Mouse (Mus musculus): ENCODE results near the gene Syt7. TPM values are rescaled to one million over a fixed set of nuclear protein-coding genes. Genes with fewer than 3 reads are reported as not detected.

Gene Syt7
- total and polyA plus RNA-seq, 3 experiments: not detected

DNA sequence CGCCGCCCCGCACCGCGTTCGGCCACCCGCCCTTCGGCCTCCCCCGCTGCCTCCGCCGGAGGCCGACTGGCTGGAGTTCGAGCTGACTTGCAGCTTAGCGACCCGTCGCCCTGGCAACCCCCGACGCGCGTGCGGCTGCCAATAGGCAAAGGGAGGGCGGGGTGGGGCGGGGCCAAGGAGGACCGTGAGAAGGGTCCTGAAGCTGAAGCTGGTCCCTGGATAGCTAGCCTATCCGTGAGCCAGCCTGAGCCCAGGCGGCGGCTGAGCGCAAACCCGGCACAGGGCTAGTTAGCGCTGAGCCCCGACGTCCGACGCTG lies 68.6 kb downstream of the Syt7 start:
- in situ Hi-C loops (cut with MboI; ENCODE audit: low pct_ligation_motif_present, low pct_unique_long_range_greater_than_20kb, low sequenced_read_pairs) (no loop called here), dilution Hi-C loops (cut with MboI; ENCODE audit: extremely low pct_ligation_motif_present, extremely low pct_unique_long_range_greater_than_20kb, low sequenced_read_pairs) (no loop called here)
- H3K27ac ChIP-seq (ENCODE audit: insufficient read depth, low read depth): no peak overlapping the region
- H3K27me3 ChIP-seq (replicated peaks): peaks cover 58% of the 10 kb centered on the region
- peaks cover 11% of the 10 kb centered on the region for H3K9me3 ChIP-seq (replicated peaks; ENCODE audit: low read length)
- TF ChIP-seq BHLHE40 (IDR thresholded peaks at IDR 0.05; ENCODE audit: low read depth, low read length): no peak
- no peak for TF ChIP-seq JUND (conservative IDR thresholded peaks at IDR 0.05; ENCODE audit: low read depth, low read length)
- no peak for TF ChIP-seq USF2 (conservative IDR thresholded peaks at IDR 0.05; ENCODE audit: low read depth, low read length)
- no peak for TF ChIP-seq JUN (IDR thresholded peaks at IDR 0.05; ENCODE audit: insufficient read depth, low read depth, low read length)
- no peak for TF ChIP-seq POLR2A (IDR thresholded peaks at IDR 0.05; ENCODE audit: low read depth, low read length)
- no peak for TF ChIP-seq ZNF384 (IDR thresholded peaks at IDR 0.05; ENCODE audit: low read depth, low read length)
- TF ChIP-seq PAX5 (IDR thresholded peaks at IDR 0.05; ENCODE audit: low read length): no peak
- no peak for DNase-seq (ENCODE audit: extremely low read depth)
- no peaks in the 10 kb centered on the region; a peak in 1 of 4 replicates for H3K4me1 ChIP-seq (ENCODE audit: control insufficient read depth in 1 of 2, insufficient read depth in 2 of 2)
- H3K4me3 ChIP-seq (replicated peaks in 1 of 3; ENCODE audit: low read depth in 2 of 3, low read length in 2 of 3, poor library complexity in 1 of 3): no peak overlapping the region
- H3K9ac ChIP-seq (ENCODE audit: insufficient read depth, low read depth): no peak overlapping the region
- no peak overlapping the region for H3K4me2 ChIP-seq (ENCODE audit: insufficient read depth, low read depth, poor library complexity, severe bottlenecking)
- H3K79me2 ChIP-seq (replicated peaks; ENCODE audit: control insufficient read depth, extremely low read depth, insufficient read depth, poor library complexity, severe bottlenecking): no peaks in the 10 kb centered on the region
- H3K36me3 ChIP-seq (replicated peaks in 1 of 2; ENCODE audit: control insufficient read depth in 1 of 2, insufficient read depth in 1 of 2, low read length in 1 of 2): no peaks in the 10 kb centered on the region

DNA sequence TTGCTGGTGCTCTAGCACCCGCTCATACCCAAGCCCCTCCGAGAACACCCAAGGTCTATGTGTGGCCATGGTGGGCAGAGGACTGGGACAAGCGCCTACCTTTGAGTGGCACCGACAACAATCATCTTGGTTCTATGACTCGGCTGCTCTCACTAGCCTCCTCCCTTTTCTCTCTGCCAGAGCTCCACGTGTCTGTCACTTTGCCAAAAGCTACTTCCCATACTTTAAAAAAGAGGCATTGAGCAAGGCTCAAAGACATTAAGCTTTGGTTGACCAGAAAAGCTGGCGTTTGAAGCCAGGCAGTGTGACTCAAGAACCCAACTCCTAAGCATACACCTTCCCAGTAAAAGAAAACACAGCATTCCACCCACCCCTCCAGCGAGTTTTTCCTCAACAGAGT lies 69.2 kb downstream of the Syt7 start:
- Histone ChIP-seq H3K4me1 (ENCODE audit: control insufficient read depth in 1 of 2, insufficient read depth in 2 of 2) (no peaks in the 10 kb centered on the region; a peak in 1 of 4 replicates), H3K79me2 (replicated peaks; ENCODE audit: control insufficient read depth, extremely low read depth, insufficient read depth, poor library complexity, severe bottlenecking) (no peaks in the 10 kb centered on the region), H3K4me3 (replicated peaks in 1 of 3; ENCODE audit: low read depth in 2 of 3, low read length in 2 of 3, poor library complexity in 1 of 3) (no peak overlapping the region), H3K27ac (ENCODE audit: insufficient read depth, low read depth) (no peak overlapping the region), H3K9ac (ENCODE audit: insufficient read depth, low read depth) (no peak overlapping the region), H3K27me3 (replicated peaks) (peaks cover 56% of the 10 kb centered on the region), H3K4me2 (ENCODE audit: insufficient read depth, low read depth, poor library complexity, severe bottlenecking) (no peak overlapping the region), H3K36me3 (replicated peaks in 1 of 2; ENCODE audit: control insufficient read depth in 1 of 2, insufficient read depth in 1 of 2, low read length in 1 of 2) (no peaks in the 10 kb centered on the region), H3K9me3 (replicated peaks; ENCODE audit: low read length) (peaks cover 11% of the 10 kb centered on the region)
- no peak for TF ChIP-seq UBTF (IDR thresholded peaks at IDR 0.05; ENCODE audit: low read depth, low read length)
- in situ Hi-C loops (cut with MboI; ENCODE audit: low pct_ligation_motif_present, low pct_unique_long_range_greater_than_20kb, low sequenced_read_pairs): no loop called here
- dilution Hi-C loops (cut with MboI; ENCODE audit: extremely low pct_ligation_motif_present, extremely low pct_unique_long_range_greater_than_20kb, low sequenced_read_pairs): no loop called here
- no peak for DNase-seq (ENCODE audit: extremely low read depth)

DNA sequence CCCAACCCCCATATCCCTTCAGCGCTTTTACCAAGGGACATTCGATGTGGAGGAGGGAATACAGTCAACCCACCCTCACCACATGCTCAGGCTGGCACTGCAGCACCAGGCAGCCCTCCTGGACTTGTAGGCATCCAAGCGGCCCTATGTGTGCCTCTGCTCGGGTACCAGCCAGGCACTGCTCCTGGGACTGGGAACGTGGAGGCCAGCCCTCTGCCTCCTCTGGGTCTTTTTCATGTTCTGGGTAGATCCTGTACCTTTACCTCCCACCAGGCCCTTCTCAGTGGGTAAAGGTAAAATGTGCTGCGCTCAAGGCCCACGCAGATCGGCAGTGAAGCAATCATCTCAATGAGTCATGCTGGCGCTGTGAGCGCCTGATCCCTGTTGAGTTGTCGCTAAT lies 71.0 kb downstream of the Syt7 start:
- TF ChIP-seq EP300 (IDR thresholded peaks at IDR 0.05; ENCODE audit: low read length) (no peak), RCOR1 (conservative IDR thresholded peaks at IDR 0.05; ENCODE audit: low read depth, low read length) (no peak), KAT2A (IDR thresholded peaks at IDR 0.05; ENCODE audit: insufficient replicate concordance, low read length) (no peak), IRF4 (IDR thresholded peaks at IDR 0.05; ENCODE audit: low read depth, low read length) (no peak), POLR2A (IDR thresholded peaks at IDR 0.05; ENCODE audit: low read depth, low read length) (no peak), NRF1 (IDR thresholded peaks at IDR 0.05; ENCODE audit: low read depth, low read length) (no peak), GABPA (IDR thresholded peaks at IDR 0.05; ENCODE audit: insufficient replicate concordance, low read depth, low read length) (no peak), UBTF (IDR thresholded peaks at IDR 0.05; ENCODE audit: low read depth, low read length) (no peak), ZC3H11A (IDR thresholded peaks at IDR 0.05; ENCODE audit: low read depth, low read length) (no peak), SIN3A (IDR thresholded peaks at IDR 0.05; ENCODE audit: low read length) (no peak), MAZ (IDR thresholded peaks at IDR 0.05; ENCODE audit: low read depth, low read length) (no peak), BHLHE40 (IDR thresholded peaks at IDR 0.05; ENCODE audit: low read depth, low read length) (no peak), TBP (conservative IDR thresholded peaks at IDR 0.05; ENCODE audit: low read depth, low read length) (no peak), ETS1 (conservative IDR thresholded peaks at IDR 0.05; ENCODE audit: low read depth, low read length) (no peak), TCF12 (IDR thresholded peaks at IDR 0.05; ENCODE audit: low read depth, low read length) (no peak), NELFE (IDR thresholded peaks at IDR 0.05; ENCODE audit: low read depth, low read length) (no peak), MYC (IDR thresholded peaks at IDR 0.05; ENCODE audit: low read depth, low read length) (no peak), USF2 (conservative IDR thresholded peaks at IDR 0.05; ENCODE audit: low read depth, low read length) (no peak), JUND (conservative IDR thresholded peaks at IDR 0.05; ENCODE audit: low read depth, low read length) (no peak), ZNF384 (IDR thresholded peaks at IDR 0.05; ENCODE audit: low read depth, low read length) (no peak)
- Histone ChIP-seq H3K79me2 (replicated peaks; ENCODE audit: control insufficient read depth, extremely low read depth, insufficient read depth, poor library complexity, severe bottlenecking) (no peaks in the 10 kb centered on the region), H3K4me2 (ENCODE audit: insufficient read depth, low read depth, poor library complexity, severe bottlenecking) (no peak overlapping the region), H3K27ac (ENCODE audit: insufficient read depth, low read depth) (no peak overlapping the region), H3K4me1 (ENCODE audit: control insufficient read depth in 1 of 2, insufficient read depth in 2 of 2) (no peaks in the 10 kb centered on the region; a peak in 1 of 4 replicates), H3K9ac (ENCODE audit: insufficient read depth, low read depth) (no peak overlapping the region), H3K4me3 (replicated peaks in 1 of 3; ENCODE audit: low read depth in 2 of 3, low read length in 2 of 3, poor library complexity in 1 of 3) (no peak overlapping the region), H3K36me3 (replicated peaks in 1 of 2; ENCODE audit: control insufficient read depth in 1 of 2, insufficient read depth in 1 of 2, low read length in 1 of 2) (no peaks in the 10 kb centered on the region), H3K27me3 (replicated peaks) (peaks cover 56% of the 10 kb centered on the region), H3K9me3 (replicated peaks; ENCODE audit: low read length) (peaks cover 11% of the 10 kb centered on the region)
- DNase-seq (ENCODE audit: extremely low read depth): no peak
- dilution Hi-C loops (cut with MboI; ENCODE audit: extremely low pct_ligation_motif_present, extremely low pct_unique_long_range_greater_than_20kb, low sequenced_read_pairs): no loop called here
- in situ Hi-C loops (cut with MboI; ENCODE audit: low pct_ligation_motif_present, low pct_unique_long_range_greater_than_20kb, low sequenced_read_pairs): no loop called here

All from CH12.LX (cell line).